Mouse (Mus musculus) heart, embryonic 11.5 days (tissue): Measurements from ENCODE around the gene Psmb3. TPM values are rescaled to one million over a fixed set of nuclear protein-coding genes. Genes with fewer than 3 reads are reported as not detected.

ENCODE experiments used
- ATAC-seq: fragments of 200-750 bp; cut with Nextera tagmentation; replicated peaks from 2 replicates; pipeline ENCODE4 v1.8.0; 2017; ENCODE audit warnings: moderate library complexity; ENCODE audit not compliant: insufficient number of reproducible peaks, low FRiP score, low TSS enrichment
- H3K27ac ChIP-seq: fragments of 300-500 bp; sonication (generic); 2 replicates; pipeline ENCODE4 v1.5.1; 2014; ENCODE audit warnings: mild to moderate bottlenecking, low read depth, low read length
- H3K27me3 ChIP-seq: fragments of 300-500 bp; sonication (generic); 2 replicates; pipeline ENCODE4 v1.6.1; 2014; ENCODE audit warnings: mild to moderate bottlenecking, low read length, mixed read lengths; ENCODE audit not compliant: control insufficient read depth, insufficient read depth
- H3K36me3 ChIP-seq: fragments of 300-500 bp; sonication (generic); 2 replicates; pipeline ENCODE4 v1.6.1; 2014; ENCODE audit warnings: mild to moderate bottlenecking, low read length, moderate library complexity, mixed read lengths; ENCODE audit not compliant: control insufficient read depth, insufficient read depth
- H3K4me1 ChIP-seq: fragments of 300-500 bp; sonication (generic); 2 replicates; pipeline ENCODE4 v1.6.1; 2014; ENCODE audit warnings: low read length; ENCODE audit not compliant: control insufficient read depth, insufficient read depth
- H3K4me2 ChIP-seq: fragments of 300-500 bp; sonication (generic); 2 replicates; pipeline ENCODE4 v1.6.1; 2014; ENCODE audit warnings: mild to moderate bottlenecking, moderate library complexity
- H3K4me3 ChIP-seq: fragments of 300-500 bp; sonication (generic); 2 replicates; pipeline ENCODE4 v1.5.1; 2014; ENCODE audit warnings: low read depth, low read length
- H3K9ac ChIP-seq: fragments of 300-500 bp; sonication (generic); 2 replicates; pipeline ENCODE4 v1.6.1; 2014; ENCODE audit warnings: mild to moderate bottlenecking, low read depth, low read length, moderate library complexity
- H3K9me3 ChIP-seq: fragments of 300-500 bp; sonication (generic); replicated peaks from 2 replicates; pipeline ENCODE4 v1.6.1; 2016; ENCODE audit warnings: low read length; ENCODE audit not compliant: control insufficient read depth
- WGBS: fragments of 180-500 bp; shearing (Covaris S2); extraction: QIAGEN DNeasy Blood & Tissue Kit; methylation state at CpG from one replicate; pipeline ENCODE4 v1.1.7; 2014; ENCODE audit not compliant: insufficient replicate concordance; 5-methylcytosine and 5-hydroxymethylcytosine counted together
- polyA plus RNA-seq: library from polyadenylated mRNA; unstranded; fragments of >200 nt; fragmentation: Nextera tagmentation; extraction: Ambion mirVana; gene quantifications from 2 replicates; pipeline ENCODE4 v1.2.1, GENCODE M21; 2014

The Psmb3 gene
- polyA plus RNA-seq, 1 experiment from 2014 or later: 416 TPM

- Histone ChIP-seq H3K4me2 (peak overlapping the region; percentile 86), H3K4me1 (peaks cover 52% of the 10 kb centered on the region), H3K36me3 (no peaks in the 10 kb centered on the region), H3K9ac (peak overlapping the region; percentile 93), H3K4me3 (peak overlapping the region; percentile 82), H3K9me3 (no peaks in the 10 kb centered on the region), H3K27me3 (peaks cover 8% of the 10 kb centered on the region), H3K27ac (peak overlapping the region; percentile 85)
- WGBS: under 1% methylated on average over 75 of the region's 78 CpGs
- ATAC-seq: peak; percentile 79
Measured at GRCm38 (mm10) chr11:97659990-97660714, 43.0 kb upstream of the Psmb3 start.

- no peak for ATAC-seq
- Histone ChIP-seq H3K4me1 (peaks cover 50% of the 10 kb centered on the region), H3K27ac (peak overlapping the region; percentile 92), H3K9ac (peak overlapping the region; percentile 90; the same call in 1 of the 2 replicates), H3K9me3 (no peaks in the 10 kb centered on the region), H3K27me3 (peaks cover 8% of the 10 kb centered on the region), H3K4me3 (peak overlapping the region; percentile 94), H3K4me2 (peak overlapping the region; percentile 86), H3K36me3 (peaks cover 7% of the 10 kb centered on the region)
- 4% methylated on average over 27 of the region's 27 CpGs for WGBS
Measured at GRCm38 (mm10) chr11:97660734-97661647, 42.2 kb upstream of the Psmb3 start.

- H3K4me2 ChIP-seq: peak overlapping the region; percentile 86
- H3K4me3 ChIP-seq: peak overlapping the region; percentile 94
- H3K27me3 ChIP-seq: peaks cover 8% of the 10 kb centered on the region
- no peaks in the 10 kb centered on the region for H3K9me3 ChIP-seq
- H3K36me3 ChIP-seq: peaks cover 10% of the 10 kb centered on the region
- H3K27ac ChIP-seq: peak overlapping the region; percentile 92
- peaks cover 48% of the 10 kb centered on the region for H3K4me1 ChIP-seq
- ATAC-seq: no peak
- peak overlapping the region; percentile 90 for H3K9ac ChIP-seq
- under 1% methylated on average over 20 of the region's 20 CpGs for WGBS
Measured at GRCm38 (mm10) chr11:97661648-97662133, 41.5 kb upstream of the Psmb3 start.

DNA sequence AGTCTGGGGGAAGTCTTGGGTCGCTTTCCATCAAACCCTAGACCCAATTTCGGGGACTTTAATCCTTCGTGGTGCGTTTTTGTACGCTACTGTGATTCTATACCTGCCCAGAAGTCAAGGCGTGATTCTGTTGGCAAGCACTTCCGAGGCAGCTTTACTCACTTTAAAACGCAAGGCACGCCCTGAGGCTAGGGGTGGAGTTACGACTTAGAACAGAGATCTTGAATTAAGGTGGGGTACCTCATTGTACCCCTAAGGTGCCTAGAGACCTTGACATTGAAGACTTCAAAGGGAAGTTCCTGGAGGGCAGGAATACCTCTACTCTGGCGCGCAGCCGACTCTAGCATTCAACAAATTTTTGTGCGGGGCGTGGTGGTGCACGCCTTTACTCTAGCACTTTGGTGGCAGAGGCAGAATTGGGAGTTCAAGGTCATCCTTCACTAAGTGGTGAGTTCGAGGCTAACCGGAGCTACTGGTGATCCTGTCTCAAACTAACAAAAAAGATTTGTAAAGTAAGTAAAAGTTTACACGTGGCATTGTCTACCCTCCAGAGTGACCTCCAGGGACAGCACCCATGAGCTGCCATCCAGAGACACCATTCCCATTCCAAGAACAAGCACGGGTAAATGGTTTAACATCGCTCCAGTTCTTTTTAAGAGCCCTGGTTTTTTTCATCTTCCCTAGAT, 40.8 kb upstream of the Psmb3 start:
- H3K4me1 ChIP-seq: peaks cover 42% of the 10 kb centered on the region
- H3K36me3 ChIP-seq: peaks cover 10% of the 10 kb centered on the region
- WGBS: 2% methylated on average over 21 of the region's 21 CpGs
- peak overlapping the region; percentile 86 for H3K4me2 ChIP-seq
- peak overlapping the region; percentile 92 for H3K27ac ChIP-seq
- peaks cover 8% of the 10 kb centered on the region for H3K27me3 ChIP-seq
- ATAC-seq: no peak
- H3K4me3 ChIP-seq: peak overlapping the region; percentile 94
- no peaks in the 10 kb centered on the region for H3K9me3 ChIP-seq
- peak overlapping the region; percentile 90 for H3K9ac ChIP-seq

DNA sequence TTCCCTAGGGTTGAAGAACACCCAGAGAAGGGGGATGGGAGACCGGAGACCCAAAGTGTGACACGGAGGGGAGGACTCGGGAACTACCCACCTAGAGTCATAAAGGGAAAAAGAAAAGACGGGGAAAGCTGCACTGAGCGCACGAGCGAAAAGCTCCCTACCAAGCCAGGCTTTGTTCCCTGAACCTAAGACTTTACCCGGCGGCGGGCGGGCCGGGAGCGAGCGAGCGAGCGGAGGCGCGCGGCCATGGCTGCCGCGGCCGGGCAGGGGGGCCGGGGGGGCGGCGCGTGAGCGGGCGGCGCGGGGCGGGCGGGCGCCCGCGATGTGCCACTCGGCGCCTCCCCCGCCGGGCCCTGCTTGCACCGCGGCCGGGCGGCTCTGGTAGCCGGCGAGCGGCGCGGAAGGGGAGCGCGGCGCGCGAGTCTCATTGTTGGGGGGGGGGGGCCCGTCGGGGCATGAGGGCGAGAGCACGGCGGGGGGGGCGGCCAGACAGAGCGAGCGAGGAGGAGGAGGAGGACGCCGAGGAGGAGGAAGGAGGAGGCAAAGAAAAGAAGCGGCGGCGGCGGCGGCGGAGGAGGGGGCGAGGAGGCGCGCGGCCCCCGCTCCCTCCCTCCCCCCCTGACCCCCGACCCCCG, 40.2 kb upstream of the Psmb3 start, which contains the start of gene Mllt6:
Mllt6 (plus strand) TSS at position 522 of the 635 bp plus-strand sequence.
- H3K4me1 ChIP-seq: peaks cover 38% of the 10 kb centered on the region

DNA sequence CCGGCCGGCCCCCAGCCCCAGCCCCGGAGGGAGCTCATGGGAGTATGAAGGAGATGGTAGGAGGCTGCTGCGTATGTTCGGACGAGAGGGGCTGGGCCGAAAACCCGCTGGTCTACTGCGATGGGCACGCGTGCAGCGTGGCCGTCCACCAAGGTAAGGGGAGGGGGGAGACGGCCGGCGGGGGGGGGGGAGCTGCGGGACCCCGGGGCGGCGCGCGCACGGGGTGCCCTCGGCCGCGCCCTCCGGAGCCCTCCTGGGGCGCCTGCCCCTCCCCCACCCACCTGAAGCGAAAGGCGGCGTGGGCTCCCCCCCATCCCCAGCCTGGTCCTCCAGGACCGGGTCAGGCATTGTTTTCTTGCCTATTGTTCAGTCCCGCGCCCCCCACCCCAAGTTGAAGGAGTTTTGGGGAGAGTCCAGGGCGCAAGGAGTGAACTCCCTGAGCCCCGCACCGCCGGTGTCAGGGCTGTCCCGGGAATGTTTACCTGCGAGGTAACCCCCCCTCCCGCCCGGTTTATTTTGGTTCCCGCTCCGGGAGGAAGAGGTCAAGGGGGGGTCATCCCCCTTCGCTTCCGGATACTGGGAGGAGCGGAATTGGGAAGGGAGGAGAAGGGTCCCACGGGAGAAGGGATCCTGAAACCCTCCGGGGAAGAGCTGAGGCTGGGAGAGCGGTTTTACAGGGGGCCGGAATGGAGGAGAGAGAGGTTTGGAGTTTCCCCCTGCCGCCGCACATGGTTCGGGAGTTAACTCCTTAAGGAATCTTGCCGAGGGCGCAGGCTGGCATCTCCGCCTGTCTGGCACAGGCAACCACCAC, 39.5 kb upstream of the Psmb3 start:
- H3K27me3 ChIP-seq: peaks cover 8% of the 10 kb centered on the region
- ATAC-seq: 0 out of 2 replicates have a peak, but pooled peaks have one; percentile 16
- peak overlapping the region; percentile 94 for H3K4me3 ChIP-seq
- H3K4me2 ChIP-seq: peak overlapping the region; percentile 86
- peaks cover 18% of the 10 kb centered on the region for H3K36me3 ChIP-seq
- peak overlapping the region; percentile 90 for H3K9ac ChIP-seq
- no peaks in the 10 kb centered on the region for H3K9me3 ChIP-seq
- WGBS: 1% methylated on average over 38 of the region's 57 CpGs
- H3K27ac ChIP-seq: peak overlapping the region; percentile 92
- peaks cover 43% of the 10 kb centered on the region for H3K4me1 ChIP-seq

More for the DNA sequence above, 40.2 kb upstream of the Psmb3 start, which contains the start of gene Mllt6:
- Histone ChIP-seq H3K9ac (peak within 1 kb of the TSS; percentile 90), H3K36me3 (peaks cover 13% of the 10 kb centered on the region), H3K27me3 (peaks cover 8% of the 10 kb centered on the region), H3K27ac (peak within 1 kb of the TSS; percentile 92), H3K9me3 (no peaks in the 10 kb centered on the region), H3K4me3 (peak within 1 kb of the TSS; percentile 94), H3K4me2 (peak within 1 kb of the TSS; percentile 86)
- ATAC-seq: peak; percentile 33; the same call in 1 of the 2 replicates
- under 1% methylated on average over 43 of the region's 76 CpGs for WGBS

DNA sequence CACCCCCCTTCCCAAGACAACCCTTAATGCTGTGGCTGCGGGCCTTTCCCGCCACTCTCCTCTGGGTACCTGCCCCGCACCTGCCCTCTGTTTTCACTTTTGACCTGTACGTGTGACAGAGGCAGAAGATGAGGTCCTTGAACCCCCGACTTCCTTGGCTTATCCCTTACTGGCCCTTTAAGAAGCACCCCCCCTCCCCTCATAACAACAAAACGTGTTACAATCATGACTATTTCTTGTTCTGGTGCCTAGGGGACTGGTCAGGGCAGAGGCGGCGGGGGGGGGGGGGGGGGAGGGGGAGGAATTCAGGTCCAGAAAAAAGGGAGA, 38.9 kb upstream of the Psmb3 start:
- under 1% methylated on average over 6 of the region's 8 CpGs for WGBS
- Histone ChIP-seq H3K27me3 (peaks cover 8% of the 10 kb centered on the region), H3K9ac (peak overlapping the region; percentile 90), H3K36me3 (peaks cover 18% of the 10 kb centered on the region), H3K4me1 (peaks cover 43% of the 10 kb centered on the region), H3K9me3 (no peaks in the 10 kb centered on the region), H3K27ac (peak overlapping the region; percentile 92), H3K4me2 (peak overlapping the region; percentile 86), H3K4me3 (peak overlapping the region; percentile 94)
- no peak for ATAC-seq
